Mouse (Mus musculus) G1E (cell line): ENCODE measurements around the gene Gsdma3. TPM values are rescaled to one million over a fixed set of nuclear protein-coding genes. Genes with fewer than 3 reads are reported as not detected.
A peak's percentile ranks its signal among the peaks of the same experiment; 100 is the strongest.

Experiments
- ATAC-seq: 2 replicates; pipeline ENCODE4 v1.8.0; 2016; ENCODE audit warnings: mild to moderate bottlenecking; ENCODE audit not compliant: insufficient number of reproducible peaks, poor library complexity, low FRiP score, severe bottlenecking; ENCODE audit errors: extremely low read depth
- DNase-seq: peaks from one replicate; pipeline ENCODE4 v3.0.0; 2012; ENCODE audit warnings: low spot score
- H3K27me3 ChIP-seq: 2 replicates; pipeline ENCODE4 v1.6.1; 2012; ENCODE audit warnings: mild to moderate bottlenecking, low read length, inconsistent platforms; ENCODE audit not compliant: insufficient read depth
- H3K36me3 ChIP-seq: replicated peaks from 2 replicates; pipeline ENCODE3; 2012; ENCODE audit warnings: mild to moderate bottlenecking, inconsistent platforms
- H3K4me1 ChIP-seq: 2 replicates; pipeline ENCODE4 v1.6.1; 2012; ENCODE audit warnings: low read depth, low read length, inconsistent platforms, mixed read lengths; ENCODE audit not compliant: insufficient read depth
- H3K4me3 ChIP-seq: 2 replicates; pipeline ENCODE4 v1.5.1; 2012; ENCODE audit warnings: low read depth, mild to moderate bottlenecking, inconsistent platforms, low read length, moderate library complexity, mixed read lengths
- H3K9me3 ChIP-seq: replicated peaks from 2 replicates; pipeline ENCODE4 v1.6.1; 2012; ENCODE audit warnings: inconsistent platforms
- CTCF ChIP-seq: IDR thresholded peaks from 2 replicates; pipeline ENCODE4 v1.5.1; 2012; ENCODE audit warnings: low read depth, low read length, inconsistent platforms, mixed read lengths
- GATA1 ChIP-seq: IDR thresholded peaks from 2 replicates; pipeline ENCODE4 v1.6.1; 2012; ENCODE audit warnings: borderline replicate concordance, low read length, inconsistent platforms, mixed read lengths
- GATA2 ChIP-seq: IDR thresholded peaks from 2 replicates; pipeline ENCODE4 v1.6.1; 2012; ENCODE audit warnings: low read depth, low read length, inconsistent platforms, borderline replicate concordance
- POLR2AphosphoS5 ChIP-seq: IDR thresholded peaks from 2 replicates; pipeline ENCODE4 v1.6.1; 2012; ENCODE audit warnings: low read depth, low read length, inconsistent platforms; ENCODE audit not compliant: insufficient replicate concordance
- TAL1 ChIP-seq: conservative IDR thresholded peaks from 2 replicates; pipeline ENCODE4 v1.6.1; 2012; ENCODE audit warnings: low read depth, low read length, inconsistent platforms, mixed read lengths
- polyA plus RNA-seq: library from polyadenylated mRNA; stranded (reverse); fragments of >175 nt; gene quantifications from 2 replicates; pipeline ENCODE4 v1.2.3, GENCODE M21; 2012
- total RNA-seq, 2 experiments: library from RNA; stranded (forward) in 1 of 2; stranded (reverse) in 1 of 2; fragments of 200-1000 nt in 1 of 2; fragments of >200 nt in 1 of 2; fragmentation: Nextera tagmentation in 1 of 2; gene quantifications; 2 replicates each; pipeline ENCODE4 v1.2.3; 2014 to 2017

The Gsdma3 gene
- total and polyA plus RNA-seq, 3 experiments: not detected

DNA sequence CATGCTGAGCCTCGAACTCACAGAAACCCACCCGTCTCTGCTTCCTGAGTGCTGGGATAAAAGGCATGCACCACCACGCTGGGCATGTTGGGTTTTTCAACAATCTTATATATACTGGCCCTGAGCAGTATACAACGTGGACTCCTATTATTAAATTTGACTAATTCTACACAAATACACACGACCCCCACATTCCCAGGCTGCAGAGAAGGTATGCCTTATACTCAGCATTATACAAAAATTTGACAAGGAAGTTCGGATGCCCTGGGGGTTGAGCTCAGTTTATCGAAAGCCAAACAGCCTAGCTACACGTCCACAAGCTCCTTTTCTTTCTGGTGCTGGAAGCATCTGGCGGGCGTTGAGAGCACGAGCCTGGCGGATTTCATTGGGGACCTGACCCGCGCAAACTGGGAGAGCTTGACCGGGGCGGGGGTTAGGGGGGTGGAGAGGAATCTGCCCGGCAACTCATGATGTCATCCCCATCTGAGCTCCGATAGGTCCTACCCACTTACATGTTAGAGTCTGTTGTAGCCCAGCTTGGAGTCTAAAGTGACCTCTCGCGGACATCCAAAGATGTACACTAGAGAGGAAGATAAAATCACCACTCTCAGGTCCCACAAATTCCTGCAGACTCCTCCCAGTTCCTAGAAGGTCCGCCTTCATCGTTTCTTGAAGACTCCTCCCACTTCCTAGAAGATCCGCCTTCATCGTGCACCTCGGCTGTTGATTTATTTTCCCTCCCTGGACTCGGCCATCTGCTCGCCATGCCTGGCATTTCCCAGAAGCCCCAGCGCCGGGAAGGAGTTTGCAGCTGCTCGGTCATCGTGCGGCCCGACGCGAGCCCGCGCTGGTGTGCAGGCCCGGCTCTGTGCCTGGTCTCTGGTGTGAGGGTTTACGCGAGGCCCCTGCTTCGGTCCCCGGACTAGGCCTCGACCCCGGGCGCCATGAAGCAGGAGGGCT lies 55.9 kb downstream of the Gsdma3 start, which contains the start of gene Psmd3:
Gene Psmd3 (plus strand): TSS at position 769 of the 960 bp plus-strand sequence.
- peaks cover 7% of the 10 kb centered on the region for H3K27me3 ChIP-seq
- H3K4me1 ChIP-seq: peaks cover 59% of the 10 kb centered on the region
- peak; percentile 92 for ATAC-seq
- peak within 1 kb of the TSS; percentile 96 for H3K4me3 ChIP-seq
- TF ChIP-seq GATA2 (no peak), GATA1 (no peak), TAL1 (no peak), CTCF (no peak), POLR2AphosphoS5 (no peak)
- H3K9me3 ChIP-seq: no peaks in the 10 kb centered on the region
- DNase-seq: peak; percentile 95
- H3K36me3 ChIP-seq: peaks cover 30% of the 10 kb centered on the region

DNA sequence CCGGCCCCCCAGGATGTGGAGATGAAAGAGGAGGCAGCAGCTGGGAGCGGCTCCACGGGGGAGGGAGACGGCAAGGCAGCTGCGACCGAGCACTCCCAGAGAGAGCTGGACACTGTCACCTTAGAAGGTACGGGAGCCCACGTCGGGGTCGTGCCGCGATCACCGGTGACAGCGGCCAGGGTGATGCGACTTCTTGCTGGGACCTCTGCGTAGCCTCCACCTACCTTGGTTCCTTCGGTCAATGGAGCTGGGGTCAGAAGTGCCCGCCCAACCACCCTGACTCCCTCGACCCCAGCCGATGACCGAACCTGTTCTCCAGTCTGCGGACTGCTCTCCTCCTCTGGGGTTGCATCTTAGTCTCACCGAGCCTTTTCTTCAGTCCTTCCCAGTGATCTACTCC lies 56.7 kb downstream of the Gsdma3 start:
- Histone ChIP-seq H3K9me3 (no peaks in the 10 kb centered on the region), H3K4me3 (peak overlapping the region; percentile 96), H3K36me3 (peaks cover 37% of the 10 kb centered on the region), H3K27me3 (peaks cover 4% of the 10 kb centered on the region), H3K4me1 (peaks cover 54% of the 10 kb centered on the region)
- no peak for TF ChIP-seq TAL1
- DNase-seq (peak; percentile 36), ATAC-seq (no peak)

GRCm38 (mm10) chr11:98685642-98686041 lies 59.5 kb downstream of the Gsdma3 start:
- ATAC-seq: no peak
- H3K36me3 ChIP-seq: peaks cover 63% of the 10 kb centered on the region

GRCm38 (mm10) chr11:98686976-98687375 lies 60.8 kb downstream of the Gsdma3 start:
- ATAC-seq: no peak

More at GRCm38 (mm10) chr11:98685642-98686041, 59.5 kb downstream of the Gsdma3 start:
- H3K9me3 ChIP-seq: no peaks in the 10 kb centered on the region
- no peak for TF ChIP-seq TAL1
- TF ChIP-seq GATA1: no peak
- no peak for TF ChIP-seq GATA2
- TF ChIP-seq CTCF: no peak
- no peak for TF ChIP-seq POLR2AphosphoS5
- H3K4me1 ChIP-seq: peaks cover 39% of the 10 kb centered on the region
- H3K4me3 ChIP-seq: no peak overlapping the region
- no peak for DNase-seq
- H3K27me3 ChIP-seq: no peaks in the 10 kb centered on the region

More at GRCm38 (mm10) chr11:98686976-98687375, 60.8 kb downstream of the Gsdma3 start:
- Histone ChIP-seq H3K4me1 (peaks cover 31% of the 10 kb centered on the region), H3K27me3 (no peaks in the 10 kb centered on the region), H3K9me3 (no peaks in the 10 kb centered on the region), H3K36me3 (peaks cover 76% of the 10 kb centered on the region), H3K4me3 (no peak overlapping the region)
- no peak for DNase-seq
- TF ChIP-seq GATA2: no peak
- no peak for TF ChIP-seq GATA1
- no peak for TF ChIP-seq TAL1
- no peak for TF ChIP-seq CTCF
- no peak for TF ChIP-seq POLR2AphosphoS5

Other genes starting within 250 kb of the Gsdma3 start
Only the 20 nearest of the 22 such genes appear.
- 2.2 and 7.4 TPM in 2 replicates for gene Pgap3, start 225.9 kb upstream of the Gsdma3 start, total RNA-seq (2014; fragmentation: Nextera tagmentation)
- 2.7 and 3.0 TPM in 2 replicates for gene Pgap3, start 225.9 kb upstream of the Gsdma3 start, total RNA-seq (2017)
- 7.5 and 9.1 TPM in 2 replicates for gene Pgap3, start 225.9 kb upstream of the Gsdma3 start, polyA plus RNA-seq
- not detected in 2 replicates for gene Erbb2, start 213.9 kb upstream of the Gsdma3 start, total RNA-seq (2014; fragmentation: Nextera tagmentation)
- 0.05 TPM in 1 of 2 replicates, not detected in the other for gene Erbb2, start 213.9 kb upstream of the Gsdma3 start, total RNA-seq (2017)
- gene Erbb2, start 213.9 kb upstream of the Gsdma3 start, polyA plus RNA-seq: not detected in 2 replicates
- gene Mien1, start 187.4 kb upstream of the Gsdma3 start, total RNA-seq (2014; fragmentation: Nextera tagmentation): 19.6 and 27.2 TPM in 2 replicates
- gene Mien1, start 187.4 kb upstream of the Gsdma3 start, total RNA-seq (2017): 63.9 and 75.0 TPM in 2 replicates
- 44.3 and 45.5 TPM in 2 replicates for gene Mien1, start 187.4 kb upstream of the Gsdma3 start, polyA plus RNA-seq
- gene Grb7, start 180.0 kb upstream of the Gsdma3 start, total RNA-seq (2014; fragmentation: Nextera tagmentation): 1.4 TPM in 1 of 2 replicates, not detected in the other
- not detected in 2 replicates for gene Grb7, start 180.0 kb upstream of the Gsdma3 start, total RNA-seq (2017)
- gene Grb7, start 180.0 kb upstream of the Gsdma3 start, polyA plus RNA-seq: 0.06 TPM in 1 of 2 replicates, not detected in the other
- gene Ikzf3, start 80.3 kb upstream of the Gsdma3 start, total RNA-seq (2014; fragmentation: Nextera tagmentation): not detected in 2 replicates
- 0.23 and 0.71 TPM in 2 replicates for gene Ikzf3, start 80.3 kb upstream of the Gsdma3 start, total RNA-seq (2017)
- gene Ikzf3, start 80.3 kb upstream of the Gsdma3 start, polyA plus RNA-seq: 0.01 TPM in 1 of 2 replicates, not detected in the other
- gene Zpbp2, start 75.3 kb upstream of the Gsdma3 start, total RNA-seq (2014; fragmentation: Nextera tagmentation): 2.5 and 4.8 TPM in 2 replicates
- gene Zpbp2, start 75.3 kb upstream of the Gsdma3 start, total RNA-seq (2017): 3.3 and 4.6 TPM in 2 replicates
- 0.36 and 0.43 TPM in 2 replicates for gene Zpbp2, start 75.3 kb upstream of the Gsdma3 start, polyA plus RNA-seq
- gene Ormdl3, start 39.0 kb upstream of the Gsdma3 start, total RNA-seq (2014; fragmentation: Nextera tagmentation): 11.0 and 22.0 TPM in 2 replicates
- 55.0 and 57.0 TPM in 2 replicates for gene Ormdl3, start 39.0 kb upstream of the Gsdma3 start, total RNA-seq (2017)
- 37.8 and 43.2 TPM in 2 replicates for gene Ormdl3, start 39.0 kb upstream of the Gsdma3 start, polyA plus RNA-seq
- gene Lrrc3c, start 28.1 kb upstream of the Gsdma3 start, total RNA-seq (2014; fragmentation: Nextera tagmentation): not detected in 2 replicates
- not detected in 2 replicates for gene Lrrc3c, start 28.1 kb upstream of the Gsdma3 start, total RNA-seq (2017)
- not detected in 2 replicates for gene Lrrc3c, start 28.1 kb upstream of the Gsdma3 start, polyA plus RNA-seq
- gene Gm12355, start 699 bp upstream of the Gsdma3 start, total RNA-seq (2014; fragmentation: Nextera tagmentation): 1.3 TPM in 1 of 2 replicates, not detected in the other
- 1.7 and 3.4 TPM in 2 replicates for gene Gm12355, start 699 bp upstream of the Gsdma3 start, total RNA-seq (2017)
- not detected in 2 replicates for gene Gm12355, start 699 bp upstream of the Gsdma3 start, polyA plus RNA-seq
- gene Gsdma2, start 20.4 kb downstream of the Gsdma3 start, total RNA-seq (2014; fragmentation: Nextera tagmentation): not detected in 2 replicates
- 0.23 and 0.27 TPM in 2 replicates for gene Gsdma2, start 20.4 kb downstream of the Gsdma3 start, total RNA-seq (2017)
- gene Gsdma2, start 20.4 kb downstream of the Gsdma3 start, polyA plus RNA-seq: not detected in 2 replicates
- not detected in 2 replicates for gene Gsdma, start 38.0 kb downstream of the Gsdma3 start, total RNA-seq (2014; fragmentation: Nextera tagmentation)
- gene Gsdma, start 38.0 kb downstream of the Gsdma3 start, total RNA-seq (2017): not detected in 2 replicates
- 0.03 TPM in 1 of 2 replicates, not detected in the other for gene Gsdma, start 38.0 kb downstream of the Gsdma3 start, polyA plus RNA-seq
- 69.2 and 71.4 TPM in 2 replicates for gene Psmd3, start 56.2 kb downstream of the Gsdma3 start, total RNA-seq (2014; fragmentation: Nextera tagmentation)
- gene Psmd3, start 56.2 kb downstream of the Gsdma3 start, total RNA-seq (2017): 75.6 and 76.1 TPM in 2 replicates
- 204 and 206 TPM in 2 replicates for gene Psmd3, start 56.2 kb downstream of the Gsdma3 start, polyA plus RNA-seq
- not detected in 2 replicates for gene Csf3, start 74.9 kb downstream of the Gsdma3 start, total RNA-seq (2014; fragmentation: Nextera tagmentation)
- gene Csf3, start 74.9 kb downstream of the Gsdma3 start, total RNA-seq (2017): 0.27 TPM in 1 of 2 replicates, not detected in the other
- not detected in 2 replicates for gene Csf3, start 74.9 kb downstream of the Gsdma3 start, polyA plus RNA-seq
- gene Med24, start 103.1 kb downstream of the Gsdma3 start, total RNA-seq (2014; fragmentation: Nextera tagmentation): 55.8 and 95.6 TPM in 2 replicates
- gene Med24, start 103.1 kb downstream of the Gsdma3 start, total RNA-seq (2017): 37.8 and 39.7 TPM in 2 replicates
- gene Med24, start 103.1 kb downstream of the Gsdma3 start, polyA plus RNA-seq: 83.8 and 109 TPM in 2 replicates
- 58.0 and 68.0 TPM in 2 replicates for gene Thra, start 114.3 kb downstream of the Gsdma3 start, total RNA-seq (2014; fragmentation: Nextera tagmentation)
- gene Thra, start 114.3 kb downstream of the Gsdma3 start, total RNA-seq (2017): 20.1 and 20.3 TPM in 2 replicates
- 32.3 and 33.1 TPM in 2 replicates for gene Thra, start 114.3 kb downstream of the Gsdma3 start, polyA plus RNA-seq
- gene Nr1d1, start 149.0 kb downstream of the Gsdma3 start, total RNA-seq (2014; fragmentation: Nextera tagmentation): 0.75 and 3.1 TPM in 2 replicates
- gene Nr1d1, start 149.0 kb downstream of the Gsdma3 start, total RNA-seq (2017): 0.93 TPM in 2 replicates
- 2.3 TPM in 2 replicates for gene Nr1d1, start 149.0 kb downstream of the Gsdma3 start, polyA plus RNA-seq
- gene Msl1, start 169.2 kb downstream of the Gsdma3 start, total RNA-seq (2014; fragmentation: Nextera tagmentation): 38.0 and 52.2 TPM in 2 replicates
- gene Msl1, start 169.2 kb downstream of the Gsdma3 start, total RNA-seq (2017): 39.4 and 45.6 TPM in 2 replicates
- 36.5 and 44.9 TPM in 2 replicates for gene Msl1, start 169.2 kb downstream of the Gsdma3 start, polyA plus RNA-seq
- gene Casc3, start 178.5 kb downstream of the Gsdma3 start, total RNA-seq (2014; fragmentation: Nextera tagmentation): 51.8 and 64.6 TPM in 2 replicates
- 13.9 and 17.8 TPM in 2 replicates for gene Casc3, start 178.5 kb downstream of the Gsdma3 start, total RNA-seq (2017)
- gene Casc3, start 178.5 kb downstream of the Gsdma3 start, polyA plus RNA-seq: 37.4 and 42.7 TPM in 2 replicates
- 0.34 TPM in 1 of 2 replicates, not detected in the other for gene Rapgefl1, start 210.4 kb downstream of the Gsdma3 start, total RNA-seq (2014; fragmentation: Nextera tagmentation)
- gene Rapgefl1, start 210.4 kb downstream of the Gsdma3 start, total RNA-seq (2017): 0.12 and 0.27 TPM in 2 replicates
- gene Rapgefl1, start 210.4 kb downstream of the Gsdma3 start, polyA plus RNA-seq: 0.19 and 0.35 TPM in 2 replicates
- gene Wipf2, start 237.3 kb downstream of the Gsdma3 start, total RNA-seq (2014; fragmentation: Nextera tagmentation): 25.4 and 29.9 TPM in 2 replicates
- gene Wipf2, start 237.3 kb downstream of the Gsdma3 start, total RNA-seq (2017): 2.8 and 3.1 TPM in 2 replicates
- 21.5 and 23.9 TPM in 2 replicates for gene Wipf2, start 237.3 kb downstream of the Gsdma3 start, polyA plus RNA-seq